Mouse (Mus musculus) cerebellum, adult 18-20 months (tissue): ENCODE measurements around the gene Nceh1.
"Not testable (repeated sequence)": the region's sequence is repeated elsewhere in the genome, so short reads cannot be mapped to it uniquely, and the experiment has no call there.

Source experiments
- DNase-seq, 2 experiments: peaks; one replicate each; pipeline ENCODE4 v3.0.0; 2021

Gene Nceh1

GRCm38 (mm10) chr3:27288301-27288700 is 105.5 kb downstream of the Nceh1 start:
- no peak for DNase-seq

GRCm38 (mm10) chr3:27288909-27289308 is 106.1 kb downstream of the Nceh1 start:
- DNase-seq, result no peak

- DNase-seq, result no peak
These were observed 107.5 kb downstream of the Nceh1 start for GRCm38 (mm10) chr3:27290285-27290684.

GRCm38 (mm10) chr3:27290945-27291344 is 108.2 kb downstream of the Nceh1 start:
- DNase-seq, result not testable (repeated sequence)

- DNase-seq, result not testable (repeated sequence)
These were observed 108.6 kb downstream of the Nceh1 start for GRCm38 (mm10) chr3:27291411-27291810.

GRCm38 (mm10) chr3:27293645-27294385 is 111.0 kb downstream of the Nceh1 start:
- DNase-seq, result no peak

GRCm38 (mm10) chr3:27300451-27300850 is 117.7 kb downstream of the Nceh1 start:
- no peak for DNase-seq

GRCm38 (mm10) chr3:27302339-27303022 is 119.7 kb downstream of the Nceh1 start:
- DNase-seq, result no peak

- DNase-seq, result no peak
These were observed 124.0 kb downstream of the Nceh1 start for GRCm38 (mm10) chr3:27306815-27307214.

- no peak for DNase-seq
These were observed 128.2 kb downstream of the Nceh1 start for GRCm38 (mm10) chr3:27310973-27311372.

- DNase-seq, result no peak
These were observed 128.7 kb downstream of the Nceh1 start for GRCm38 (mm10) chr3:27311475-27311874.

- DNase-seq, result no peak
These were observed 131.9 kb downstream of the Nceh1 start for GRCm38 (mm10) chr3:27314506-27315164.

- no peak for DNase-seq
These were observed 134.0 kb downstream of the Nceh1 start, which contains the start of gene Tnfsf10 for GRCm38 (mm10) chr3:27316559-27317287. Tnfsf10 (plus strand) TSS chr3:27317028.

- no peak for DNase-seq
These were observed 134.7 kb downstream of the Nceh1 start for GRCm38 (mm10) chr3:27317288-27318024.

GRCm38 (mm10) chr3:27319650-27320049 is 136.9 kb downstream of the Nceh1 start:
- DNase-seq, result no peak

GRCm38 (mm10) chr3:27320613-27321495 is 138.1 kb downstream of the Nceh1 start:
- no peak for DNase-seq

- no peak for DNase-seq
These were observed 139.8 kb downstream of the Nceh1 start for GRCm38 (mm10) chr3:27322591-27322990.

- no peak for DNase-seq
These were observed 140.8 kb downstream of the Nceh1 start for GRCm38 (mm10) chr3:27323551-27323950.

GRCm38 (mm10) chr3:27326633-27327191 is 143.9 kb downstream of the Nceh1 start:
- DNase-seq, result no peak

GRCm38 (mm10) chr3:27330706-27331105 is 147.9 kb downstream of the Nceh1 start:
- no peak for DNase-seq
